Mouse (Mus musculus) cerebellum, adult 11-12 months (tissue): ENCODE measurements around the gene Tnfsfm13.

Experiments
- DNase-seq: peaks from one replicate; pipeline ENCODE4 v3.0.0; 2022

The Tnfsfm13 gene

GRCm38 (mm10) chr11:69645860-69646259 is 50.0 kb downstream of the Tnfsfm13 start:
- no peak for DNase-seq

- no peak for DNase-seq
Measured at GRCm38 (mm10) chr11:69635471-69635870, 60.4 kb downstream of the Tnfsfm13 start.

DNA sequence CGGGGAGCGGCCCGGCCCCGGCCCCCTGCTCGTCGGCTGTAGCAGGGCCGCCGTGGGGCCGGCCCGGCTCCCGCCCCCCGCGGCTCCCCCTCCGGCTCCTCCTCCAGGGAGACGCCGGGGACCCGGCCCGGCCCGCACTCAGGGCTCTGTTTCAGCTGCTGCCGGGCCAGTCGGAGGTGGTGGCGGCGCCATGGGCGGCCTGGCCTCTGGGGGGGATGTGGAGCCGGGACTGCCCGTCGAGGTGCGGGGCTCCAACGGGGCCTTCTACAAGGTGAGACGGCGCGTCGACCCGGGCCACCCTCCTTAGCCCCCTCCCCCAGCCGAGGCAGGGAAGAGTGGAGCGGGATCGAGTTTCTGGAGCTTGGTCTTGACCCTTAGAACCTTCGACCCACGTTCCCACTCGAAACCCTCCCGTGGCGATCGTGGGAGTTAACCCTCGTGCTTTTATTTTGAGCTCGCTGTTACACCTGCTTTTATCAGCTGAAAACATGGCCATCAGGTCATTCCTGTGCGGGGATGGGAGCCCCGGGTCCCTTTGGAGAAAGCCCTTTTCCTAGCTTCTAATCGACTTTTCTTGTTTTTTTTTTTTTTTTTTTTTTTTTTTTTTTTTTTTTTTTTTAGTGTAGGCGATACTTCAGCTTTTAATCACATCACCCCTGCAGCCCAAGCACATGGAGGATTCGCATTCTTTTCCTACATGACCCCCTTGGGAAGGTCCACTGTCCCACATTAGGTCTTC is 62.6 kb downstream of the Tnfsfm13 start:
- DNase-seq: peak; percentile 81
